Mouse (Mus musculus) testis, adult 10 weeks (tissue): ENCODE results near the gene Dph1. TPM values are rescaled to one million over a fixed set of nuclear protein-coding genes. Genes with fewer than 3 reads are reported as not detected.

Source experiments
- polyA plus RNA-seq: library from polyadenylated mRNA; stranded (reverse); fragments of 350-450 nt; fragmentation: Illumina TruSeq; extraction: RNeasy Lipid Tissue Mini Kit (QIAGEN cat#74804); gene quantifications from one replicate; pipeline ENCODE4 v1.2.3, GENCODE M21; 2014; ENCODE audit warnings: low read depth, low replicate concordance

Dph1 gene
- 1.4 TPM for polyA plus RNA-seq

DNA sequence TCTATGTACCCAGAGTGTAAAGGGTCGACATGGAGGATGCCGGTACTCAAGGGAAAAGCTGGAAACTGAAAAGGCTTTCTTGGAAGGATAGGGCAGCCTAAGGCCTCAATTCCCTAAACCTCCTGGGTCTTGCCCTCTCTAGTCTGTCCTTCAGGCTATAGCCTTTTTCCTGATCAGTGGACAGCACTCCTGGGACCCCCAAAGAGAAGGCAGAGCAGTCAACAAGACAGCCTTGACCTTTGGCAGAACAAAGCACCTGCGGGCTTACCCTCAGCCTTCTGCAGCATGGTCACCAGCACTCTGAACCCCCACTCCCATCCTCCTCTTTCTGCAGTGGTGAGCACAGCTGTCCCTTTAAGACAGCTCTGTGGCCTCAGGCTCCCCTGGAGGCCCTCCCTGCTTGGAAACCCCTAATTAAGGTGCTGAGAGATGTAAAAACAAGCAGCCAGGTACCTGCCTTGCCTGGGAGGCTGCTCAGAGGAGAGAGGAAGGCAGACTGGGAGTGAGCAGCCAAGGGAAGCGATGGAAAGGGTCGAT lies at the start of gene Dph1:
Dph1 (minus strand) TSS at position 337 of the 537 bp plus-strand sequence.

DNA sequence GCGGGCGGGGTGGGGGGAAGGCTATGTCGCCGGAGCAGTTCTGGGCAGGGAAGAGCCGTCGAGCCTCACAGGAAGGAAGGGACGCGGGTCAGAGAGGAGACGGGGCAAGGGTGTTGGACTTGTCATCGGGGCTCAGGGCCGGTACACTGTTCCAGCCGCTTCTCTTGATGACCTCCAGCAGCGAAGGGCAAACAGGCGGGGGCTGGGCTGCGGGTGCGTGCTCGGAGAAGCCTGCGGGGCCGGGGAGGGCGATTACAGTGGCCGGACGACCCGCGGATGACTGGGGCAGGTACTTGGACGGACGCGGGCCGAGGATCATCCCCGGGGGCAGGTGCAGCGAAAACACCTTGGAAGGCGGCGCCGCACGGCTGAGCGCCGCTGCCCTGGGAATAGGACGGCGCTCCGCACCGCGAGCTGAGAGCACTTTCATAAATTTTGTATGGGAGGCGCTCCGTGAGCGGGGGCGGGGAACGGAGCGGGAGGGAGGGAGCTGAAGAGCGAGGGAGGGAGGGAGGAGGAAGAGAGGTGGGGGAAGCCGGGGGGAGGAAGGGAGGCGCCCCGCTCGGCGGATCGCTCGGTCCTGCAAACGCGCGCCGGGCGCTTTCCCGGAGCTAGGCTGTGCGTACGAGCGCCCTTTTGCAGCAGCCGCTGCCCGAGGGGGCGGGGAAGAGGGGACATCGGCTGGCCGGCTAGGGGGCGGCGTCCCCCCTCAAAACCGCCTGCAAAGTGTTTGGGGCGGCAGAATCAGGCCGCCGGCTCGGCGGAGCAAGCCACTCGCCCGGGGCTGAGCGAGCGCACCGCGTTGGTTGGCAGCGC lies 2.4 kb upstream of the Dph1 start, which contains the start of gene Rtn4rl1:
Rtn4rl1 (plus strand) TSS at position 528 of the 816 bp plus-strand sequence.

DNA sequence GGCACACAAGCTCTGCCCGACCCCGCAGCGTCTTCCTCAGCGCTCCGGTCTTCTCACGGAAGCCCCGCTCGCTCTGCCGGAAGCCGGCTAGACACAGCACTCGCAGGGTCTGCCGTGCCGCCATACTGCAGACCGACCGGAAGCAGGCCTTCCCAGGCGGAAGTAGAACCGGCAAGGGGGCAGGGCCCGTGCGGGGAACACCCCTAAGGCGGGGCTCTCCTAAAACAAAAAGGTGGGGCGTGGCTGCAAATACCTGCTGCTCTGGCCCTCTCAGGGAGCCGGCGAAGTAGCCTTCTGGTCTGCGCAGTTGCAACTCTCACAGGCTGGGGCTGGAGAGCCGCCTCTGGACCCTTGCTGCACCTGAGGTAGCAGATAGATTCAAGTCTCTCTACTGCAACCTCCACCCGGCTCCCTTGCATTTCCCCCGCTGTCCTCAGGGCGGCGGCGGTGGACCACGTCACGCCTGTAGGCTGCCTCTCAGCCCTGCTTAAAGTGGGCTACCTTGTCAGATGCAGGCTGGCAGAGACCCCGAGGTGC lies 12.3 kb downstream of the Dph1 start, which contains the start of gene Ovca2:
Ovca2 (minus strand) TSS at position 164 of the 537 bp plus-strand sequence.

DNA sequence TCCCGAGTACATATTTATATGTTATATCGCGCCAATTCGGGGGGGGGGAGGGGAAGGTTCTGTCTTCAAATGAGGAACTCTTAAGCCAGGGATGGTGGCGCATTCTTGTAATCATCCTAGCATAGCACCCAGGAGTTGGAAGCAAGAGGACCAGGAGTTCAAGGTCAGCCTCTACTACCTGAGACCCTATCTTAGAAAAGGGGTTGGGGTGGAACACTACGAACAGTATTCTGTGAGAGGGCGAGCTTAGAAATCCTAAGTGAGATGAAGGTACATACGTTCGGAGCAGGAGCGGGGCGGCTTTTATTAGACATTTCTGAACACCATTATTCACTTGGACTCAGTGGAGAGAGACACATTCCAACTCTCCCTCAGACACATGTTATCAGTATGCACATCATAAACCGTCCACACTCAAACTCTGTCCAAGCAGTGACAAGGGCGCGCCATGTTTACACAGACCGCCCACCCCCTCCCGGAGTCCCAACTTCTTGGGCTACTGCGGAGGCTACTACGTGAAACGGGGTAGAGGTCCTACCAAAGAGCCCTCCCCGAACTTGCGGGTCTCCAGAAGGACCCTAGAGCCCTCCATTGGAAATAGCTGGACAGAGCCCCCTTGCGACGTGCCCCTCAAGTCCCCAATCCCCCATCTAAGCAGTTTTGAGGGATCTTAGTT lies 21.5 kb downstream of the Dph1 start, which contains the start of gene Hic1:
Hic1 (minus strand) TSS at position 115 of the 676 bp plus-strand sequence.

Other genes starting within 250 kb of the Dph1 start
- not detected for gene Hic1, start 21.7 kb downstream of the Dph1 start, polyA plus RNA-seq
- 7.2 TPM for gene Ovca2, start 12.4 kb downstream of the Dph1 start, polyA plus RNA-seq
- gene Rtn4rl1, start 2.5 kb upstream of the Dph1 start, polyA plus RNA-seq, result 1.0 TPM
- 132 TPM for gene Rpa1, start 157.1 kb upstream of the Dph1 start, polyA plus RNA-seq
- 2.8 TPM for gene Smyd4, start 157.2 kb upstream of the Dph1 start, polyA plus RNA-seq
- gene Serpinf1, start 231.5 kb upstream of the Dph1 start, polyA plus RNA-seq, result 3.7 TPM
- gene Serpinf2, start 248.3 kb upstream of the Dph1 start, polyA plus RNA-seq, result not detected